Mouse (Mus musculus) kidney, postnatal 36 days (tissue): ENCODE results near the gene Dnase1l1.

Experiments used
- DNase-seq, 2 experiments: peaks; one replicate each; pipeline ENCODE4 v3.0.0; 2021 to 2022; ENCODE audit warnings: mixed read lengths in 2 of 2

Dnase1l1 gene

DNA sequence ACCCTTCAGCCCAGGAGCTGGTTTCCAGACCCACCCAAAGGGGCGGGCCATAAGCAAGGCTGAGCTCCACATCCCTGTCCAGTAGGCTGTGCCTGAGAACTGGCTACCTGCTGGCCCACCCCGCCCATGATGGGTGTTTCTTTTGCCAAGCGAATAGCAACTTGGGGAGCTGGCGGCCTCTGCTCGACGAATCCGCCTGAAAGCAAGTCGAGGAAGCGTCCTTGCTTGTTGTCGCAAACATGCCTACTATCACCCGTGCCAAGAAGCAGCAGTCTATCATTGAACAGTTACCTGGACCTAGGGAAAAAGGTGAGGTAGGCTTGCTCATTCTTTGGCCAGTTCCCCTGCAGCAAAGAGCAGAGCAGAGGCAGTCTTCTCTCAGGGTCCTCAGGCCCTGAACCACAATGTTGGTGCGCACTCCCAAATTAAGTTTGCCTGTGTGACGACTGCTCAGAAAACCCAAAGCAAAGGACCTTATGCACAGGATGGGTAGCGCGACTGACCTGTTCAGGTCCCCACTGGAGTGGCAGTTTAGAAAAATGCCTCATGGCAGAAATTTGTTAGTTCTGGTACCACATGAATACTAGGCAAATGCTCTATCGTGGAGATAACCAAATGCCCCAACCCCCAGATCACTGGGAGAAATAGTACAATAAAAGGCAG, at the start of gene Dnase1l1, which contains the start of gene Taz:
Dnase1l1 (minus strand) TSS at position 606 of the 663 bp plus-strand sequence.
Taz (plus strand) TSS at position 181 of the 663 bp plus-strand sequence.
- DNase-seq = peak; percentile 90 to 95

DNA sequence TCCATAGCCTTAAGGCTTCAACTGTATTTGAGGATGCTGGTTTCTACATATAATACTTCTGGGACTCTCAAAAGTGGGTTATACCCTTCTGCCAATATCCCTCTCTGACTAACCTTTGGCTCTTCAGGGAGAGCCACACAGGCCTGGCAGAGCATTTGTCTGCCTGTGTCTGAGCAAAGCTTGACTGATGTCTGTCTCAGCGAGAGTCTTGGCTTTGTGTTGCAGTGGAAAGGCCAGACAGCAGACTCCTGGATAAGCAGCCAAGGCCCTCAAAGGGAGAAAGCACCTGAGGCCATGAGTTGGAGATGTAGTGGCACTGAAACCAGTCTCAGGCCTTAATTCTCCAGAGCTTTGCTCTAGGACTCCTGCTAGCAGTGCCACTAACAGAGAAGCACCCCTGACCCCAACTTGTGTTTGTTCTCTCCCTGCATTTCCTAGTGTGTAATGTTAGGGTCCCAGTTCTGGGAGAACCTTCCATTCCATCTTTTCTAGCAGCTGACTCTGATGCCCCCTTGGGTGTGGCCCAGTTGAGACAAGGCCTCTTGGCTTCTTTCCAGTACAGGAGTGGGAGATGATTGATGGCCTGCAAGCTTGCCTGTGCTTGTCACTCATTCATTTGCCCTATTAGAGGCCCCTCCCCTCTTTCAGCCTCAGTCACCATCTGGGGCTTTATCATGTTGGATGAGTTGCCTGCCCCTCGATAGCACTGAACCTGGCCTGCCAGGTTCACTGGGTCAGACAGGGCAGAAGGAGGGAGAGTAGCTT, 48.2 kb upstream of the Dnase1l1 start:
- DNase-seq = no peak

DNA sequence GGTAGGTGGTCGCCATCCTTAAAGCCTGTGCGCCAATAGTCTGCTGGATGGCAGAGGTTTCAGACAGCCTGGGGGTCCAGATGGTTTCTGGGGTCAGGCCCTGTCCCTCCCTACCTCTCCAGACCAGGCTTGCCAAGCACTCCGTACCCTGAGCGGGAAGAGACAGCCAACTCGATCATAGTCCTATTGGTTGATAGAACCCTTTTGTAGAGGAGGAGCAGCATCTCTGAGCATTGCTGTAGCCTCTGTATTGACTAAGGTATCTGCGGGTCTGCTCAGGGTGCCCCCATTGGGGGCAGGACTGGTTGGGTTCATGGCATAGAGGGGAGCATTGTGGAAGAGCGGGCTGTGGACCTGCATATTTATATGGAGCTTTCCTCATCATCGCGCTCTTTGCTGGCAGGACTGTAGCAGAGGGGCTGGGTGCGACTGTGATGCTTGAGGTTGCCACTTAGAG, 47.1 kb upstream of the Dnase1l1 start:
- no peak for DNase-seq

DNA sequence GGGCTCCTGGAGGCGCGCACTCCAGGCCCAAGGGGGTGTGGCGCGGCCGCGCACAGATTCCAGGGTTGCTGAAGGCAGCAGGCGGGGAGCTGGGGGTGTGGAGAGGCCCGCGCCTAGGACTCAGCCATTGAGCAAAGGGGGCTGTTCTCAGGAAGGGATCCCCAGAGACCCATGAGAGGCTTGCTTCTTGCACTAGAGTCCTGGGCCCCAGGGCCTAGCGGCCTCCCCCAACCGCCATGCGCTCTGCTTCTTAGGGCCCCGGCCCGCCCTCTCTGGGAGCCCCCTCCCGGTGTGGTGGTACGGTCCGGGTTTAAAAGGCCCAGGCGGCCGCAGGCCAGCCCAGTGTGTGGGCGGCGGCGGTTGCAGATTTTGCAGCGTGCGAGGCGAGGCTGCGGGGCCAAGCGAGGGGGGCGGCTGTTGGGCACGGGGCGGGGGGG, 46.6 kb upstream of the Dnase1l1 start, which contains the start of gene Plxna3:
Plxna3 (plus strand) TSS at position 342 of the 437 bp plus-strand sequence.
- DNase-seq = peak; percentile 67 to 78

DNA sequence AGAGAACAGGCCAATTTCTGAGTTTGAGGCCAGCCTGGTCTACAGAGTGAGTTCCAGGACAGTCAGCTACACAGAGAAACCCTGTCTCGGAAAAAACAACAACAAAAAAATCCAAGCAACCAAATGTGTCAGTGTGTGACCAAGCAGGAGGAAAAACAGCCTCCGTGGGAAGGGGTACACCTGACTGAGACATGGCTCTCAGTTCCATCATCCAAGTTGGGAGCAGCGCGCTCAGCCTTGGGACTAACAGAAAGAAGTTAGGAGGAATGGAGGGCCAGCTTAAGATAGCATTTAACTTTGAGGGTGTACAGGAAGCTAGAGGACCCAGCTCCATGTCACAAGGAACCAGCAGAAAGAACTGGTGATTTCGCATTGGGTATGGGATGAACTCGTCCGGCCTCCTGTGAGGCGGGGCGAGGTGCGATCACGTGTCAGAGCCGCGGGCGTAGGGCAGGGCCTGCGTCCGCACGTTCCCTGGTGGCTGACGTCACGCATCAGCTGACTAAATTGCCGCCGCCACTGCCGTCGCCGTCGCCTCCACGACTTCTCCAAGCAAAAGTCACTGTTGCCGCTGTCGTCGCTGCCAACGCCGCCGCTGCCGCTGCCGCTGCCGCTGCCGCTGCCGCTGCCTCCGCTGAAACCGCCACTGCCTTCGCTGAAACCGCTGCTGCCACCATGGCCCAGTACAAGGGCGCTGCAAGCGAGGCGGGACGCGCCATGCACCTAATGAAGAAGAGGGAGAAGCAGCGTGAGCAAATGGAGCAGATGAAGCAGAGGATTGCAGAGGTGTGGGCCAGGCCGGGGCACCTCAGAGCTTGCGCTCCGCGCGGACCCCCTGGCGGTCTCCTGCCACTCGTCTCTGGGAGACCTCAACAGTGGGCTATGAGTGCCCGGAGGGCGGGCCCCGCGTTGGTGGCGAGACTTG, 30.7 kb upstream of the Dnase1l1 start, which contains the start of gene Fam50a:
Fam50a (plus strand) TSS at position 494 of the 925 bp plus-strand sequence.
- peak; percentile 92 to 94 for DNase-seq

DNA sequence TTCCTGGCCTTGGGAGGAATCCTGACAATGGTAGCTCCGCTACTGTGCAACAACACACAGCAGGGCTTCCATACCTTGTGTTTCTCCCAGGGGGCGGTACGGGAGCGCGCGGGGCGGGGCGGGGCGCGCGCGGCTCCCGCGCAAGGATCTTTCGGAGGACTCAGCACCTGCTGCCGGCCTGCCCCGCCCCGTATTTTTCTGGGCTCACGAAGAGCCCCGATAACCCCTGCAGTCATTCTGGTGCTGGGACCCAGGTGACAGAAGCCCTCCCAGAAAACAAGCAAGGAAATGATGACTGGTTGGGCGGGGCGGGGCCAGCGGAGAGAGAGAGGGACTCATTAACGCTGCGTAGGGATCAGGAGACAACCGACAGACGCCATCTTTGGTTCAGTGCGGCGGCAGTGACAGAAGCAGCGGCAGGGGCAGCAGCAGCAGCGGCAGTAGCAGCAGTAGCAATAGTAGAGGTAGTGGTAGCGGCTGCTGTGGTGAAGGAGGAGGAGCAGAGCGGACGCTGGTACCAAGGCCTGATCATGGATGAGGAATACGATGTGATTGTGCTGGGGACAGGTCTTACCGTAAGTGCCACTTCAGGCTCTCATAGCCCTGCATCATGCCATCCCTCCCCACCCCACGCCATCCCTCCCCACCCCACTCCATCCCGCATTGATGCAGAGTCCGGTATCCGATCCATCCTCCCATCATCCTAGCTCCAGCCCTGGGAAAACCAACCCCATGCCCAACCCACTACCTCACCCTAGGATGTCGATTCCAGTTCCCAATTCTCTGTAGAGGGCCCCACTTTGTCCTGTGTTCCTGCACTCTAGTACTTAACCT, 22.9 kb upstream of the Dnase1l1 start, which contains the start of gene Gdi1:
Gdi1 (plus strand) TSS at position 132 of the 834 bp plus-strand sequence.
- peak; percentile 50 to 79 for DNase-seq

DNA sequence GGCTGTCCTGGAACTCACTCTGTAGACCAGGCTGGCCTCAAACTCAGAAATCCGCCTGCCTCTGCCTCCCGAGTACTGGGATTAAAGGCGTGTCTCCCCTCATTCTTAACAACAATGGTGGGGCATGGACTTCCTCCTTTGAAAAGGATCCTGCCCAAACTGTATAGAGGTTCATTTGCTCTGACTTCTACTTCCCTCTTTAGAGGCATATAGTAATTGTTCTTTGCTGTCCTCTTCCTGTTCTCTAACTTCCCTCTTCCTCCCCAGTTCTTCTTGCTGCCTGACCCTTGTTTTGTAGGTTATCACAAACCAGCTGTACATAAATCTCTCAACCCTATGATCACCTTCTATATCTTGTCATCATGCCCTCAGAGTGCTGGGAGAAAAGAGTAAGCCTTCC, 17.6 kb upstream of the Dnase1l1 start:
- DNase-seq = no peak

DNA sequence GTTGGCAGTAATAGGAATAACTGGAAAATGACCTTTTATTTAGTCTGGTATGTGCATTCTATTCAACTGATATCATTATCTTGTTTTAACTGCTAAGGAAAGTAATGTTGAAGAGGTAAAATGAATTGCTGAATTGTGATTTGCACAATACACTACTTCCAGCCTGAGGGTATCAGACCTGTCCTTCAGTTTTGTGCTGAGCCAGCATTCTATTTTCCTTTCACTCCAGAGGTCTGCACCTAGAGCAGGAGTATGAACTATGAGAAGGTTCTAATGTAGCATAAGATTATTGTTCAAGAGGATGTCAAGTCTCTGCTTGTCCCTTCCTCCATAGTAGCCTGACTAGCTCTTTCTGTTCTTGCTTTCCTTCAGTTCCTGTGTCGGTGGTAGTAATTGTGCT, 16.2 kb upstream of the Dnase1l1 start:
- DNase-seq = no peak

DNA sequence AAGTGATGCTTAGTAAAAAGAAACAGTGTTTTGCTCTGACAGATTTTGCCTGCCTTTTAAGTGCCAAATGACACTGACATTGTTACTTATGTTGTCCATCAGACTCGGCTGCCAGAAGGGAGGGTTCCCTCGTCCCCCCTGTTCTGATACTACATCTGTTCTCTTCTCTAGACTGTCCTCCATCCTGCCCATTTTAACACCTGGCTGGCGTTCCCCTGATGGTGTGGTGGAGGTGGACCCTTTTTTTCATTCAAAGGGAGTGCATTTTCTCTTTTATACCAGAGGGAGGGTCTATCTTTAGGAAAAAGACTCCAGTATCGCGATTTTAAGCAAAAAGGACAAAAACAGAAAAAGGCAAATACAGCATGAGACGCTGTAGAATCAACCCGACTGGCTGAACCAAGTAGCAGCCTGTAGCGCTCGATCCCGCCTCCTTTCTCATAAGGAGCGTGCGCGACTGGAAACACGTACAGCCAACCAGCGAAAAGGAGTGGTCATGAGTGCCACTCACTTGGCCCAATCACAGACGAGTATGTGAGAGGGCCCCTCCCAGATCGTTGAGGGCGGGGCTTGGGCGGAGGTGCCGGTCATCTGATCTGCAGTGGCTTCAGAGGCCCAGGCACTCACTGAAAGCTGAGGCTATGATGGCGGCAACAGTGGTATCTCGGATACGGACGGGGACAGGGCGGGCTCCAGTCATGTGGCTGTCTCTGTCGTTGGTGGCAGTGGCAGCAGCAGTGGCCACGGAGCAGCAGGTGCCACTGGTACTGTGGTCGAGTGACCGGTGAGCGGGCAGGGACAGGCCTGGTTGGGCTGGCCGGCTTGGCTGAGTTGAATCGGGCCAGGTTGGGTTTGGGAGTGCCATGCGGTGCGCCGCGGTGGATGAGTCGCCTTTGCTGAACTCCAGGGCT, 14.7 kb upstream of the Dnase1l1 start, which contains the start of gene Atp6ap1:
Atp6ap1 (plus strand) TSS at position 560 of the 911 bp plus-strand sequence.
- DNase-seq = peak; percentile 94 to 95

DNA sequence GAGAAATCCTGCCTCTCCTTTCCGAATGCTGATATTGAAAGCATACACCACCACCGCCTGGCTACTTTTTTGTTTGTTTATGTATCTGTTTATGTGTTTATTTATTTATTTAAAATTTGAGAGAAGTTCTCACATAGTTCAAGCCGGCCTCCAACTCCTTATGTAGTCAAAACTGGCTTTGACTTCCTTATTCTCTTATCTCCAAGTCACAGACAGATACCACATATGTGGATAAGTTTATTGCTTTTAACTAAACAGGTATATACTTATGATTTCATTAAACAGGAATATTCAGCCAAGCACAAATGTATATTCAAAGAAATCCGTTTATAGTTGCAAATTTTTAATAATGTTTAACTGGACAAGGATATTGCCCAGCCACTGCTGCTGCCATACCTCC, 11.3 kb upstream of the Dnase1l1 start:
- no peak for DNase-seq

DNA sequence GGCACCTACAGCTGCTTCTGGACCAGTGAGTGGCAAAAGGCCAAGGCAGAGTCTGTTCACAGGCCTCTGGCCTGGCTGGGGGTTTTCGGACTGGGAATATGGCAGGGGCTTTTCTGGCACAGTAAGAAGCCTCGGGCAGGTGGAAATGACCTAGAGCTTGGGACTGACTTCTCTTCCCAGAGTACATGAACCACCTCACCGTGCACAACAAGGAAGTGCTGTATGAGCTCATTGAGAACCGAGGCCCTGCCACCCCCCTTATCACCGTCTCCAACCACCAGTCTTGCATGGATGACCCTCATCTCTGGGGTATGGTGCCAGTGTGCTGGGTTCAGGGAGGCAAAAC, 928 bp upstream of the Dnase1l1 start:
- DNase-seq = no peak

DNA sequence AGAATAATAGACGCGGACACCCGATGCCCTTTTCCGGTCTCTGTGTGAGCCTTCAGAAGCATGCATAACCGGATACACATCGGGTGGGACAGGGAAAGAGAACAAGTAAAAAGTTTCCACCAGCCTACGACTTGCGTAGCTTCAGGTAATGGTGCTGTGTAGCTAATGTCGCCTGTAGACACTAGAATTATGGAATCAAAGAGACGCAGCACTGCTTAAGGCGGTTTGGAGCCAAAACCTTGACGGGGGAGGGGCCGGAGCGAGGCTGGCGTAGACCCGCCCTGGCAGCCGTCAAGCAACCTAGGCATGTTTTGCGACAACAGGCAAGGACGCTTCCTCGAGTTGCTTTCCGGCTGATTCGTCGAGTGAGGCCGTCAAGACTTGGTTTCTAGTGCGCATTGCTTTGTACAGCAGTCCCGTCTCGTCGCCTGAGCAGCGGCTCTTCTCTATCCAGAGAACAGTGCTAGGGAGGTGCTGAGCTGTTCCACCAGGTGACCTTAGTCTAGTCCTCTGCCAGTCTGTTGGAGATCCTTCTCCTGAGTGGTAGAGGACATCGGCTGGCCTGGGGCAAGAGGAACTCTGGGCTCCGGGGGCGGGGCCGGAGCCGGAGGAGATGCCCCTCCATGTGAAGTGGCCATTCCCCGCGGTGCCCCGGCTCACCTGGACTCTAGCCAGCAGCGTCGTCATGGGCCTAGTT, 406 bp upstream of the Dnase1l1 start:
- DNase-seq = peak; percentile 89 to 92

DNA sequence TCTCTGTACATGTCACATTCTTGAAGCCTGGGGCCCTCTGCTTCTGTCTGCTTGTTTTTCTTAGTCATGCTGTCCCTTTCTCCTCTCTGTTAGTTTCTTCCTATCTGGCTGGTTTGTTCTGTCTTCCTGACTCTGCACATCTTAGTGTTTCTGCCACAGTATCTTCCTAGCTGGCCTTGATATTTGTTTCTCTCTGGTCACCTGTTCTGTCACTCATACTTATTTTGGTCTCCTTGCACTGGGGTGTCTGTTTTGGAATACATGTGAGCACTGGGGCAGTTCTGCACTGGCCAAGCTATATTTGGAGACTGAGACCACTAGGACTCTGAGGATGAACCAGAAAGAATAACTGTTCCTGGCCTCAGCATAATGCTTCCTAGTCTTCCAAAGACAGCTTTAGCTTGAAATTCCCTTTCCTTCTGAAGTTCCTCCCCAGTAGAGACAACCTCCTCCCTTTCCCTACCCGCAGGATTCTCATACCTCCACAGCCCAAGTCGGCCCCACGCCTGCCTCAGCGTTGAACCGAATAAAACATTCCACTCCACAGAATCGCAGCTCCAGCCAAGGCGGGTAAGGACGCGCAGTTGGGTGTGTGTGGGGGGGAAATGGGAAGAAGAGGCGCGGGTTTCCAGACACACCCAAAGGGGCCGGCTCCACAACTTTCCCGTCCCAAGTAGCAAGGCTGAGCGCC, 951 bp downstream of the Dnase1l1 start:
- DNase-seq = no peak

DNA sequence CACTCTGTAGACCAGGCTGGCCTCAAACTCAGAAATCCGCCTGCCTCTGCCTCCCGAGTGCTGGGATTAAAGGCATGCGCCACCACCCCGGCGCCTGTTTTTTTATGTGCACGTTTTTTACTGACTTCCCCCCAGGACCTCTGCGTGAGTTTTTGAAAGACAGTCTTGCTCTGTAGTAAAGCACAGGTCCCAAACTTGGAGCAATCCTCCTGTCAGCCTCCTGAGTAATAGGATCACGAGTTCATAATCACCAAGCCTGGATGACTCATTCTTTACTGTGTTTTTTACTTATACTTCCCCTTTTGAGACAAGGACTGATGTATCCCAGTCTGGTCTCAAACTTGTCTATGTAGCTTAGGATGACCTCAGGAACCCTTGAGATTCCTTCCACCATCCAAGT, 4.2 kb downstream of the Dnase1l1 start:
- no peak for DNase-seq

DNA sequence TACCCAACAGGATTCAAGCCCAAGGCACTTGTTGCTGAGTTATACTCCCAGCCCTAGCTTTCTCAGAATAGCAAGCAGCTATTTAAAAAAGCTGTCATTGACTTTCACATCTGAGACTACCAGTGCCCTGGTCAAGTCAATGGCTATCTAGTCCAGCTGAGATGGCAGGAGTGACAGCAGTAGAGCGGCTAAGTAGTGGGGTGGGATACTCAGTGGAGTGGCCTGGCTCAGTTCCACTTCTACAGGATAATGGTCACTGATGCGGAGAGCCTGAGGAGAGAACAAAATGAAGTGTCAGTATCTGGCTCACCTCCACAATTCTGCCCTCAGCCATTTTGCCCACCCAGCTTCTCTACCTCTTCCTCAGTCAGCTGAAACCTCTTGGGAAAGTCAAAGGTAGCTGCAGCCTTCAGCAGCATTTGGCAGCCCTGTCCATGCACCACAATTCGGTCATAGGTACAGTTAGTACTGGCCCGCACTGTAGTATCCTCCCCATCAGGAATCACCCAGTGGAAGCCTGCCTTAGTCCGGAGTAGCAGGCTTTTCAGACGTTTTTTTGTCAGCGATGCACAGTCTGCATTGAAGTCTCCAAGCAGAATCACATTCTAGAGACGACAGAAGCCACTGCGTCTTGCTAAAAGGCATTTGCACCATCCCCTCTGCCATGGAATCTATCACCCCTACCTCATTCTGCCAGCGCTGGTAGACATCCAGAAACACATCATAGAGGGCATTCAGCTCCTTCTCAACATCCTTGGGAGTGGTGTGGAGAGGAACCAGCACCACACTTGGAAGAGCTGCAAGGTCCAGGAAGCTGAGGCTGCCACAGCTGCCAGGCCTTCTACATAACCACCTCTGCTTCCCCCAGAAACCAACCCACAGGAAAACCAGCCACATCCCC, 8.5 kb downstream of the Dnase1l1 start:
- DNase-seq = peak in 1 of 2 experiments; percentile 10

DNA sequence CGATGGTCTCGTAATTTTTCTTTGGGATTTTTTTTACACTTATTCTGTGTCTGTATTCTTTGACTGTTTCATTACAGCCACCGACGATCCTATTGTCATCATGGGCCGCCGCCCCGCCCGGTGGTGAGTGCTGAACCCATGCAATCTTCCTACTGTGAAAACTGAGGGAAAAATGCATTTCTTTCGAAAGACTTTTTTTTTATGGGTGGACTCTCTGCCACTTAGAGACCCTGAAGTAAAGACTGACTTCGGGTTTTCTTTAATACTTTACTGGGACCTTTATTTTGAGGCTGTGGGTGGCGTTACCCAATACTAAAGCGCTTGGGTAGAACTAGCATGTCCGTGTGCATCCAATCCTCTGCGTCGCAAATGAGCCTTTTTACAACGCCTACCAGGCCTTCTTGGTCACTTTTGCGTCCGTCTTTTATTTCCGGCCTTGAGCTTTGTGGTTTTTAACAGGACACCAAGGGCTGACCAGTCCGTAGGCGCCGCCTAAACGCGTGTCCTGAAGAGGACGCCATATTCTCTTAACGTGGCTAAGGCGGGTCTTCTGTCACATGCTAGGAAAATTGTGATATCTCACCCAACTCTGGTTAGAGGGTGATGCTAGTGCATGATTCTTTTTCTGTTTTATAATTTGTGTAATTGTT, 11.1 kb downstream of the Dnase1l1 start:
- DNase-seq = peak; percentile 20 to 40

DNA sequence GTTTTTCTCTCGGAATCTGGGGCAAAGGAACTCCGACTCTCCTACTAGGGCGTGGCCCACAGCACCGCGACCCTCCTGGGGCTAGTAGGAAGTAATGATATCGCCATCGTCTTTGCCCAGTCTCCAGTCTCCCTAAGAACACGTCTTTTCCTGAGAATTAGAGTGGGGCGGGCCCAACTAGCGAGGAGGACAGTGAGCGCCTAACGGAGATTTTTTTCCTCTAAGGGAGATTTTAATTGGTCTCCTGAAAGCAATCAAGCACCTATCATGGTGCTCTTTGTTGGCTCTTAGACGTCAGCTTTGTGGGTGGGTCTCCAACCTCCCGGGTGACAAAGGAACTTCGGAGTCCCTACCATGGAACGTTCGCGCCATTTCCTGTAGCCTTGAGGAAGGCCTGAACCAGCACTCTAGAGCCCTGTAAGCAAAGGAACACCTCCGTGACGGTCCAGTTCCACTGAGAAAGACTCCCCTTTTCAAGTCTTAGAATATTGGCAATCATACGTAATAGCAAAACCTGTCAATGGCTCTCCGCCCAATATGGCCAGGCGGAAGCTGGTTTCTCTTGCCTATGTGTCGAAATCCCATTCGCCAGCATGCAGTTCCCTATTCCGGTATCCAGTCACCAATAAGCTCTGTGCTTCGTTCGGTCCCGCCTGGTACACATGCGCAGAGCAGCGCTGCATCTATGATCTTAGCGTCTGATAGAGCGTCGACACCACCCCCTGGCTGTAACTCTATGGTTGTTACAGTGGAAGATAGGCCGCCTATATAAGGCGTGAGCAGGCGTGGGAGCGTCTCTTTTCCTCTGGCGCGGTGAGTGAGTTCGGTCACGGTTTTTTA, 11.9 kb downstream of the Dnase1l1 start, which contains the start of gene Rpl10:
Rpl10 (plus strand) TSS at position 751 of the 840 bp plus-strand sequence.
- peak; percentile 90 to 95 for DNase-seq
